Mouse (Mus musculus): Measurements from ENCODE around the gene Adm2. TPM values are rescaled to one million over a fixed set of nuclear protein-coding genes. Genes with fewer than 3 reads are reported as not detected.

Adm2 gene
- total and polyA plus RNA-seq, 3 experiments = 0.23 to 4.5 (median 0.66) TPM

DNA sequence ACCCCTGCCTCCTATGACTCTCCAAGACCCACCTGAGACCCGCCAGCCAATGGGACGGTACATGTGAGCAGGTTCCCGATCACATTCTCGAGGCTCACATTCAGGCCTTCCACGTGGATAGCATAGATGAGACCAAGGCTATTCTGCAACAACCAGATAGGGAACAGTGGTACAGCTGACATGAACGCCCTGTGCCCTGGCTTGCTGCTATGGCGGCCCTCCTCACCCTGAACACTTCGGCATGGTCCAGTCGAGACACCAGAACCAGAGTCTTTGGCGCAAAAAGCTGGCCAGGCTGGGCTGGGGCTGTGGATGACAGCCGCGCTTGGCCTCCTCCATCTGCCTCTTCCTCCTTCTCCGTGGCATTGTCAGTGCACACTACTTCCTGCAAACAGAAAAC is 15.1 kb upstream of the Adm2 start:
- dilution Hi-C loops (cut with MboI; ENCODE audit: extremely low pct_ligation_motif_present, extremely low pct_unique_long_range_greater_than_20kb, low sequenced_read_pairs) (no loop called here), in situ Hi-C loops (cut with MboI; ENCODE audit: low pct_ligation_motif_present, low pct_unique_long_range_greater_than_20kb, low sequenced_read_pairs) (no loop called here)
- no peak overlapping the region for H3K9ac ChIP-seq (ENCODE audit: insufficient read depth, low read depth)
- no peak overlapping the region for H3K4me2 ChIP-seq (ENCODE audit: insufficient read depth, low read depth, poor library complexity, severe bottlenecking)
- no peaks in the 10 kb centered on the region for H3K27me3 ChIP-seq (replicated peaks)
- H3K27ac ChIP-seq (ENCODE audit: insufficient read depth, low read depth) = no peak overlapping the region
- DNase-seq (ENCODE audit: extremely low read depth) = no peak
- H3K79me2 ChIP-seq (replicated peaks; ENCODE audit: control insufficient read depth, extremely low read depth, insufficient read depth, poor library complexity, severe bottlenecking) = peaks cover 11% of the 10 kb centered on the region; the same call in 1 of the 2 replicates
- H3K4me3 ChIP-seq (replicated peaks in 1 of 3; ENCODE audit: low read depth in 2 of 3, low read length in 2 of 3, poor library complexity in 1 of 3) = no peak overlapping the region
- TF ChIP-seq GABPA (IDR thresholded peaks at IDR 0.05; ENCODE audit: insufficient replicate concordance, low read depth, low read length) (no peak), RCOR1 (conservative IDR thresholded peaks at IDR 0.05; ENCODE audit: low read depth, low read length) (no peak), ETS1 (conservative IDR thresholded peaks at IDR 0.05; ENCODE audit: low read depth, low read length) (no peak), ZNF384 (IDR thresholded peaks at IDR 0.05; ENCODE audit: low read depth, low read length) (no peak), KAT2A (IDR thresholded peaks at IDR 0.05; ENCODE audit: insufficient replicate concordance, low read length) (no peak), CTCF (conservative IDR thresholded peaks at IDR 0.05 in 1 of 2, IDR thresholded peaks at IDR 0.05 in 1 of 2; ENCODE audit: low read depth in 2 of 2, low read length in 2 of 2) (no peak), JUN (IDR thresholded peaks at IDR 0.05; ENCODE audit: insufficient read depth, low read depth, low read length) (no peak)
- H3K36me3 ChIP-seq (replicated peaks in 1 of 2; ENCODE audit: control insufficient read depth in 1 of 2, insufficient read depth in 1 of 2, low read length in 1 of 2) = peaks cover 46 to 61% of the 10 kb centered on the region in 2 experiments
- H3K4me1 ChIP-seq (ENCODE audit: control insufficient read depth in 1 of 2, insufficient read depth in 2 of 2) = peaks cover 28 to 54% of the 10 kb centered on the region in 2 experiments
- H3K9me3 ChIP-seq (replicated peaks; ENCODE audit: low read length) = no peaks in the 10 kb centered on the region

DNA sequence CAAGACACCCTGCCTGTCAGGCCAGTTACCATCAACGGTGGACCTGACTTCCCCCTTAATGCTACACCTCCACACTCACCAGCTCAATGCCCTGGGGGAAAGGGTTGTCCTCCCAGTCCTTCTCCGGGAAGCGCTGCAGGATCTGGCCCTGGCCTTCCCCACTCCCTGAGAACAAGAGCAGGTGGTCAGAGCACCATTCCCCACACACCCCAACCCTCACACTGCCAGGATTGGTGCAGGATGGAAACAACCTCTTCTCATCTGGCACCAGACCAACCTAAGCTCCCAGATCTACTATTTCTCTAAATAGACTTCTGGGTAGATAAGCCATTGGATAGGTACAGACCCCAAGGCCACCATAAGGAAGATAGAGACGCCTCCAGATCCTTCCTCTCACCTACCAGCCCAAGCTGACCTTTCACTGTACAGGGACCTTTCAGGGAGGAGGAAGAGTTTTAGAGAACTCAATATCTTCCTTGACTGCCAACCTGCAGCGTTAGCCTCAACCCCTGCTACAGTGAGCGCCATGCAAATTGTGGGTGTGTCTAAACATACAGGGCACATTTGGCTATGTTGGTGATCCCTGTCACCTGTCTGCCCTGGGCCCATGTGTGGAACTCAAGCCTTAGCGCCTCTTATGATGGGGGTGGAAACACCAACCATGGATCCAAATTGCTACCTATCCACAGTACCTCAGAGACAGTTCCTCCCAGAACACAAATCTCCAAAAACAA is 13.9 kb upstream of the Adm2 start:
- dilution Hi-C loops (cut with MboI; ENCODE audit: extremely low pct_ligation_motif_present, extremely low pct_unique_long_range_greater_than_20kb, low sequenced_read_pairs) = no loop called here
- Histone ChIP-seq H3K79me2 (replicated peaks; ENCODE audit: control insufficient read depth, extremely low read depth, insufficient read depth, poor library complexity, severe bottlenecking) (peaks cover 11% of the 10 kb centered on the region), H3K4me1 (ENCODE audit: control insufficient read depth in 1 of 2, insufficient read depth in 2 of 2) (peaks cover 33 to 65% of the 10 kb centered on the region in 2 experiments), H3K27ac (ENCODE audit: insufficient read depth, low read depth) (no peak overlapping the region), H3K4me2 (ENCODE audit: insufficient read depth, low read depth, poor library complexity, severe bottlenecking) (no peak overlapping the region), H3K4me3 (replicated peaks in 1 of 3; ENCODE audit: low read depth in 2 of 3, low read length in 2 of 3, poor library complexity in 1 of 3) (no peak overlapping the region), H3K27me3 (replicated peaks) (no peaks in the 10 kb centered on the region), H3K9ac (ENCODE audit: insufficient read depth, low read depth) (no peak overlapping the region), H3K36me3 (replicated peaks in 1 of 2; ENCODE audit: control insufficient read depth in 1 of 2, insufficient read depth in 1 of 2, low read length in 1 of 2) (peaks cover 35 to 56% of the 10 kb centered on the region in 2 experiments), H3K9me3 (replicated peaks; ENCODE audit: low read length) (no peaks in the 10 kb centered on the region)
- in situ Hi-C loops (cut with MboI; ENCODE audit: low pct_ligation_motif_present, low pct_unique_long_range_greater_than_20kb, low sequenced_read_pairs) = no loop called here
- TF ChIP-seq E2F4 (IDR thresholded peaks at IDR 0.05; ENCODE audit: insufficient replicate concordance, low read depth, low read length) = no peak
- peak; percentile 33 for DNase-seq (ENCODE audit: extremely low read depth)

DNA sequence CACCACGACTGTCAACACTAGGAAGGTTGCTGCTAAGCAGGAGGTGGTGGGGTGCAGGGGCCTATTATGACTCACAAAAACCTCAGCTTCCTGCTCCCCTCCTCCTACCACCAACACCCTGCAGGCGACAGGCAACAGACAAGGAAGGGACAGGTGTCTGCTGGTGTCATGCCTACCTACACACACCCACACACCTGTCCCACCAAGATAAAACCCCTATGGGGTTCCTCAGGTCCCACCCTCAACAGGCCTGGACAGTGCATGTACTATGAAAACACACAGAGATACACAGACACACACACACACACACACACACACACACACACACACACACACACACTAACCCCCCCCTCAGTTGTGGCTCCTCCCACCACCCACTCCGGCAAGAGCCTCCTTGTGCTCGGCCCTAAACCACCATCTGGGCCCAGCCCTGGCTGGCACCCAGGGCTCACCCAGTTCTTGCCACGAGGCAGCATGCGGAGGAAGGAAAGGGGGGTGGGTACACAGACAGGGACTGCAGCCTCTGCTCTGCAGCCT is 12.5 kb upstream of the Adm2 start:
- Histone ChIP-seq H3K9me3 (replicated peaks; ENCODE audit: low read length) (no peaks in the 10 kb centered on the region), H3K36me3 (replicated peaks in 1 of 2; ENCODE audit: control insufficient read depth in 1 of 2, insufficient read depth in 1 of 2, low read length in 1 of 2) (peaks cover 24 to 42% of the 10 kb centered on the region in 2 experiments), H3K79me2 (replicated peaks; ENCODE audit: control insufficient read depth, extremely low read depth, insufficient read depth, poor library complexity, severe bottlenecking) (peaks cover 11% of the 10 kb centered on the region), H3K27ac (ENCODE audit: insufficient read depth, low read depth) (no peak overlapping the region), H3K4me2 (ENCODE audit: insufficient read depth, low read depth, poor library complexity, severe bottlenecking) (no peak overlapping the region), H3K4me3 (replicated peaks in 1 of 3; ENCODE audit: low read depth in 2 of 3, low read length in 2 of 3, poor library complexity in 1 of 3) (no peak overlapping the region), H3K27me3 (replicated peaks) (no peaks in the 10 kb centered on the region), H3K4me1 (ENCODE audit: control insufficient read depth in 1 of 2, insufficient read depth in 2 of 2) (peaks cover 38 to 74% of the 10 kb centered on the region in 2 experiments), H3K9ac (ENCODE audit: insufficient read depth, low read depth) (no peak overlapping the region)
- dilution Hi-C loops (cut with MboI; ENCODE audit: extremely low pct_ligation_motif_present, extremely low pct_unique_long_range_greater_than_20kb, low sequenced_read_pairs) = no loop called here
- in situ Hi-C loops (cut with MboI; ENCODE audit: low pct_ligation_motif_present, low pct_unique_long_range_greater_than_20kb, low sequenced_read_pairs) = no loop called here
- peak; percentile 68 for DNase-seq (ENCODE audit: extremely low read depth)
- peak; percentile 39; the same call in 1 of the 2 replicates for TF ChIP-seq ETS1 (conservative IDR thresholded peaks at IDR 0.05; ENCODE audit: low read depth, low read length)
- TF ChIP-seq EP300 (IDR thresholded peaks at IDR 0.05; ENCODE audit: low read length) = peak; percentile 63
- TF ChIP-seq MXI1 (IDR thresholded peaks at IDR 0.05; ENCODE audit: low read depth, low read length) = no peak
- TF ChIP-seq JUN (IDR thresholded peaks at IDR 0.05; ENCODE audit: insufficient read depth, low read depth, low read length) = 0 out of 2 replicates have a peak, but pooled peaks have one; percentile 18
- TF ChIP-seq GABPA (IDR thresholded peaks at IDR 0.05; ENCODE audit: insufficient replicate concordance, low read depth, low read length) = no peak
- TF ChIP-seq SIN3A (IDR thresholded peaks at IDR 0.05; ENCODE audit: low read length) = no peak
- peak; percentile 31; the same call in 1 of the 2 replicates for TF ChIP-seq CHD2 (IDR thresholded peaks at IDR 0.05; ENCODE audit: low read length)
- no peak for TF ChIP-seq NELFE (IDR thresholded peaks at IDR 0.05; ENCODE audit: low read depth, low read length)
- no peak for TF ChIP-seq MAX (IDR thresholded peaks at IDR 0.05; ENCODE audit: low read length)
- peak; percentile 75 for TF ChIP-seq IRF4 (IDR thresholded peaks at IDR 0.05; ENCODE audit: low read depth, low read length)
- no peak for TF ChIP-seq POLR2A (IDR thresholded peaks at IDR 0.05; ENCODE audit: low read depth, low read length)
- TF ChIP-seq MYC (IDR thresholded peaks at IDR 0.05; ENCODE audit: low read depth, low read length) = no peak
- TF ChIP-seq TCF12 (IDR thresholded peaks at IDR 0.05; ENCODE audit: low read depth, low read length) = peak; percentile 54; the same call in 1 of the 2 replicates
- TF ChIP-seq BHLHE40 (IDR thresholded peaks at IDR 0.05; ENCODE audit: low read depth, low read length) = peak; percentile 60; the same call in 1 of the 2 replicates
- peak; percentile 45; the same call in 1 of the 2 replicates for TF ChIP-seq JUND (conservative IDR thresholded peaks at IDR 0.05; ENCODE audit: low read depth, low read length)
- TF ChIP-seq ZKSCAN1 (IDR thresholded peaks at IDR 0.05; ENCODE audit: borderline replicate concordance, low read depth, low read length) = no peak
- TF ChIP-seq MEF2A (IDR thresholded peaks at IDR 0.05; ENCODE audit: borderline replicate concordance, low read depth, low read length) = no peak
- no peak for TF ChIP-seq USF2 (conservative IDR thresholded peaks at IDR 0.05; ENCODE audit: low read depth, low read length)
